Mouse (Mus musculus) megakaryocyte, embryonic 14.5 days (primary cell): ENCODE results near the gene 6030408B16Rik.

Source experiments
- FLI1 ChIP-seq: IDR thresholded peaks from 2 replicates; pipeline ENCODE4 v1.6.1; 2012; ENCODE audit warnings: low read length, inconsistent platforms, mixed read lengths
- GATA1 ChIP-seq: IDR thresholded peaks from 3 replicates; pipeline ENCODE4 v1.6.1; 2012; ENCODE audit warnings: mixed read lengths, low read length, inconsistent platforms, borderline replicate concordance

- TF ChIP-seq GATA1 (no peak), FLI1 (no peak)
These were observed 27.1 kb downstream of the 6030408B16Rik start for GRCm38 (mm10) chr15:101320010-101320617.
